Mouse (Mus musculus) forebrain, embryonic 15.5 days (tissue): ENCODE data around the gene Cdkn1c. TPM values are rescaled to one million over a fixed set of nuclear protein-coding genes. Genes with fewer than 3 reads are reported as not detected.

Source experiments
- ATAC-seq: fragments of 200-750 bp; cut with Nextera tagmentation; replicated peaks from 2 replicates; pipeline ENCODE4 v1.8.0; 2017; ENCODE audit warnings: mild to moderate bottlenecking, moderate TSS enrichment, moderate library complexity
- H3K27ac ChIP-seq: fragments of 300-500 bp; sonication (generic); replicated peaks from 2 replicates; pipeline ENCODE4 v1.5.1; 2015; ENCODE audit warnings: mild to moderate bottlenecking, inconsistent platforms
- H3K27me3 ChIP-seq: fragments of 300-500 bp; sonication (generic); 2 replicates; pipeline ENCODE4 v1.6.1; 2015; ENCODE audit warnings: inconsistent platforms
- H3K36me3 ChIP-seq: fragments of 300-500 bp; sonication (generic); 2 replicates; pipeline ENCODE4 v1.6.1; 2015; ENCODE audit warnings: mild to moderate bottlenecking, inconsistent platforms
- H3K4me1 ChIP-seq: fragments of 300-500 bp; sonication (generic); 2 replicates; pipeline ENCODE4 v1.6.1; 2015; ENCODE audit warnings: inconsistent platforms
- H3K4me2 ChIP-seq: fragments of 300-500 bp; sonication (generic); replicated peaks from 2 replicates; pipeline ENCODE4 v1.6.1; 2015; ENCODE audit warnings: mild to moderate bottlenecking, inconsistent platforms
- H3K4me3 ChIP-seq: fragments of 300-500 bp; sonication (generic); 2 replicates; pipeline ENCODE4 v1.5.1; 2015; ENCODE audit warnings: mild to moderate bottlenecking, inconsistent platforms
- H3K9ac ChIP-seq: fragments of 300-500 bp; sonication (generic); replicated peaks from 2 replicates; pipeline ENCODE4 v1.6.1; 2015; ENCODE audit warnings: mild to moderate bottlenecking, inconsistent platforms
- H3K9me3 ChIP-seq: fragments of 300-500 bp; sonication (generic); 2 replicates; pipeline ENCODE4 v1.6.1; 2016; ENCODE audit warnings: inconsistent platforms
- WGBS: fragments of 180-500 bp; shearing (Covaris S2); methylation state at CpG from one replicate; pipeline ENCODE4 v1.1.7; 2015; ENCODE audit warnings: mixed read lengths; 5-methylcytosine and 5-hydroxymethylcytosine counted together
- polyA plus RNA-seq: library from polyadenylated mRNA; unstranded; fragments of >200 nt; fragmentation: Nextera tagmentation; extraction: Ambion mirVana; gene quantifications from 2 replicates; pipeline ENCODE4 v1.2.1, GENCODE M21; 2015

Gene Cdkn1c
- polyA plus RNA-seq, 1 experiment from 2014 or later: 139 TPM

DNA sequence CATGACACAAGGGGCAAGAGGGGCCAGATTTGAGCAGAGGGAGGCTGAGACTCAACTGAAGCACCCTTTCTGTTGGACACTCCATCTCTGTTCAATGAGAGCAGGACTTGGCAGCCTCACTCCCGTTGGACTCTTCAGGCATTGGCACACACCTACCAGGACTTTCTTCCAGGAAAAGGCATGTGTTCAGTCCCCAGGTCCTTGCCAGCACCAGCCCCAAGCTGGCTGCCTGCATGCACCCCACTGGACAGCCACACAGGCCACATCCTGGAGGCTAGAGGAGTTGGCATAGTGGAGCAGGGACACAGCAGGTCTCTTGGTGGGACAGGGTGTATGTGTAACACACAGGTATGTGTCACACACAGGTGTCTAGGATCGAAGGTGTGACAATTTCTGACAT, 13.7 kb downstream of the Cdkn1c start:
- H3K27ac ChIP-seq: no peak overlapping the region
- no peak overlapping the region for H3K4me2 ChIP-seq
- no peaks in the 10 kb centered on the region for H3K36me3 ChIP-seq
- ATAC-seq: peak; percentile 13; the same call in 1 of the 2 replicates
- H3K9me3 ChIP-seq: no peaks in the 10 kb centered on the region
- H3K9ac ChIP-seq: no peak overlapping the region
- WGBS: 46% methylated on average over 2 of the region's 2 CpGs
- H3K4me1 ChIP-seq: peaks cover 29% of the 10 kb centered on the region
- no peak overlapping the region for H3K4me3 ChIP-seq
- peaks cover 34% of the 10 kb centered on the region for H3K27me3 ChIP-seq

DNA sequence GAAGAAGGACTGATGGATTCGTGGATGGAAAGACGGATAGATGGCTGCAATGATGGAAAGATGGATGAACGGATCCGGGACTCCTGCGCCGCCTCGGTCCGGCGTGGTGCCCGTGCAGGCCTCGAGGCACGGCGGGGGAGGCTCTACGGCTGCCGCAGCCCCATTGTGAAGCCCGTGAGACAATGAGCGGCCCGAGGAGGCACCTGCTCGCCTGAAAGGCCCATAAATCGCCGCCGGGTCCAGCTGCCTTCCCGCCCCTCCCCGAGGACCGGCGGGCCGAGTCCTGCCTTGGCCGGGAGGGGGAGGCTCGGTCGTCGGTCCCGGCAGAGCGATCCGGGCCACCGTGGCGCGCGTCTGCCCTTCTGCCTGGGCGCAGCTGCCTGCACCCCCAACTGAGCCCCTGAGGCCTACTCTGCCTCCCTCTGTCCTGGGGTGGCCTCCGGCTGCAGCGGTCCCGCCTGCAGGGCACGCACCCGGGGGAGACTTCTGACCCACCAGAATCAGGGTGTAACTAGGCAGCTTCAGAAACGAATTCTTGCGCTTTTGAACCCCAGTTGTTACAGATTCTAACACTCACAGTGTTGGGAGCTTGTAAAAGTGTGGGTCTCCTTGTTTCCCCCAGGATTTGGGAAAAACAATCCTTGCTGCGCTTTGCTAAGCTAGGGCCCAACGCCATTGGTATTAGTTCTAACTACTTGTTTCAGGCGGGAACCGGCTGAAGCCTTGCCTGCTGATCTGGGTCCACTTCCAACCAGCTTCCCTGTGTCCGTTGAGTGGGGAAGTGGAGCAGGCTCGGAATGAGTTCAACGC, 15.0 kb downstream of the Cdkn1c start:
- no peaks in the 10 kb centered on the region for H3K36me3 ChIP-seq
- peak overlapping the region; percentile 42 for H3K4me3 ChIP-seq
- WGBS: 5% methylated on average over 42 of the region's 53 CpGs
- peak overlapping the region; percentile 67 for H3K4me2 ChIP-seq
- peaks cover 34% of the 10 kb centered on the region for H3K27me3 ChIP-seq
- peak overlapping the region; percentile 63 for H3K27ac ChIP-seq
- H3K9me3 ChIP-seq: no peaks in the 10 kb centered on the region
- ATAC-seq: peak; percentile 55; the same call in 1 of the 2 replicates
- peak overlapping the region; percentile 53 for H3K9ac ChIP-seq
- H3K4me1 ChIP-seq: peaks cover 29% of the 10 kb centered on the region

- Histone ChIP-seq H3K4me1 (peaks cover 29% of the 10 kb centered on the region), H3K27ac (peak overlapping the region; percentile 63), H3K36me3 (no peaks in the 10 kb centered on the region), H3K4me3 (peak overlapping the region; percentile 42), H3K9ac (peak overlapping the region; percentile 53), H3K9me3 (no peaks in the 10 kb centered on the region), H3K27me3 (peaks cover 37% of the 10 kb centered on the region), H3K4me2 (peak overlapping the region; percentile 67)
- under 1% methylated on average over 55 of the region's 55 CpGs for WGBS
- peak; percentile 59 for ATAC-seq
Observed at GRCm38 (mm10) chr7:143444955-143445648, 15.7 kb downstream of the Cdkn1c start.

GRCm38 (mm10) chr7:143444580-143444954, 16.3 kb downstream of the Cdkn1c start:
- Histone ChIP-seq H3K36me3 (no peaks in the 10 kb centered on the region), H3K4me2 (peak overlapping the region; percentile 67; the same call in 1 of the 2 replicates), H3K27ac (no peak overlapping the region), H3K27me3 (peaks cover 37% of the 10 kb centered on the region), H3K9ac (no peak overlapping the region), H3K4me3 (no peak overlapping the region), H3K9me3 (no peaks in the 10 kb centered on the region), H3K4me1 (peaks cover 29% of the 10 kb centered on the region)
- ATAC-seq: 0 out of 2 replicates have a peak, but pooled peaks have one; percentile 1
- WGBS: 18% methylated on average over 8 of the region's 8 CpGs

GRCm38 (mm10) chr7:143438965-143439364, 21.9 kb downstream of the Cdkn1c start:
- H3K4me2 ChIP-seq: peak overlapping the region; percentile 84
- peaks cover 26% of the 10 kb centered on the region for H3K4me1 ChIP-seq
- H3K4me3 ChIP-seq: no peak overlapping the region; the same call in 1 of the 2 replicates
- H3K27me3 ChIP-seq: peaks cover 28% of the 10 kb centered on the region
- no peaks in the 10 kb centered on the region for H3K9me3 ChIP-seq
- no peak for ATAC-seq
- H3K9ac ChIP-seq: no peak overlapping the region
- no peak overlapping the region for H3K27ac ChIP-seq
- 67% methylated on average over 1 of the region's 1 CpGs for WGBS
- no peaks in the 10 kb centered on the region for H3K36me3 ChIP-seq

GRCm38 (mm10) chr7:143437894-143438581, 22.8 kb downstream of the Cdkn1c start:
- Histone ChIP-seq H3K4me2 (peak overlapping the region; percentile 84), H3K9me3 (no peaks in the 10 kb centered on the region), H3K4me1 (peaks cover 24% of the 10 kb centered on the region), H3K36me3 (no peaks in the 10 kb centered on the region), H3K9ac (peak overlapping the region; percentile 66), H3K4me3 (peak overlapping the region; percentile 51), H3K27ac (peak overlapping the region; percentile 67), H3K27me3 (peaks cover 26% of the 10 kb centered on the region)
- peak; percentile 77 for ATAC-seq
- 1% methylated on average over 52 of the region's 63 CpGs for WGBS

DNA sequence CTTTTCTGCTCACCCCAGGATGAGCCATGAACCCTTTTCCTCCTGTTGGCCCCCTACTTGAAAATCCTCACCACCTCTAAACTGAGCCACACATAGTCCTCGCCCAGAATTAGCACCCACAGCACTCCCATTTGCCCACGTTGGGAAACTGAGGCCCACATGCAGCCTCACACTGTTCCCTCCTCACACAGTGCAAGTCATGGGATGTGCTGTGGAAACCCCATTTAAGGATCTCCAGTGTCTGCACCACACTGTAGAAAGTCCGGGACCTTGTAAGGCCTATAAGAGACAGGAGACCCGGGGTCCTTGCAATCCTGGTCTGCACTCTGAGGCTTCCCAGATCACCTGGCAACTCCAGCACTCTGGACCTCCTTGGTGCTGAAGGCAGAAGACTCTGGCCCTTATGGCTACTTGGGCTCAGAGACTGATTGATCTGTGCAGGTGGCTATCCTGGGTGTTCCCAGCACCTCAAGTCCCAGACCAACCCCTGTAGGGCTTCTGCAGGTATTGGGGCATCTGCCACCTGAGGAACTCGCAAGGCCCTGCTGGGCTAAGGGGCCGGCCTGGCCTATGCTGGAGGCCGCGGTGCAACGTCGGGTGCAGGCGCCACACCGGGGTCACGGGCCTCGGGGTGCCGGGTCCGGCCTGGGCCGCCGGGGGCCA, 23.5 kb downstream of the Cdkn1c start:
- H3K36me3 ChIP-seq: no peaks in the 10 kb centered on the region
- peak; percentile 39 for ATAC-seq
- H3K4me2 ChIP-seq: peak overlapping the region; percentile 84
- peak overlapping the region; percentile 67; the same call in 1 of the 2 replicates for H3K27ac ChIP-seq
- H3K9ac ChIP-seq: peak overlapping the region; percentile 66
- peaks cover 23% of the 10 kb centered on the region for H3K27me3 ChIP-seq
- H3K4me3 ChIP-seq: peak overlapping the region; percentile 51
- H3K9me3 ChIP-seq: no peaks in the 10 kb centered on the region
- whole genome bisulfite sequencing: 15% methylated on average over 18 of the region's 18 CpGs
- H3K4me1 ChIP-seq: peaks cover 23% of the 10 kb centered on the region

- H3K9ac ChIP-seq: no peak overlapping the region
- H3K36me3 ChIP-seq: no peaks in the 10 kb centered on the region
- WGBS: 65% methylated on average over 7 of the region's 7 CpGs
- H3K9me3 ChIP-seq: no peaks in the 10 kb centered on the region
- H3K4me3 ChIP-seq: no peak overlapping the region
- H3K27me3 ChIP-seq: peaks cover 32% of the 10 kb centered on the region
- no peak overlapping the region for H3K27ac ChIP-seq
- H3K4me1 ChIP-seq: peaks cover 22% of the 10 kb centered on the region
- H3K4me2 ChIP-seq: no peak overlapping the region
- ATAC-seq: no peak
Observed at GRCm38 (mm10) chr7:143433331-143433730, 27.5 kb downstream of the Cdkn1c start.

DNA sequence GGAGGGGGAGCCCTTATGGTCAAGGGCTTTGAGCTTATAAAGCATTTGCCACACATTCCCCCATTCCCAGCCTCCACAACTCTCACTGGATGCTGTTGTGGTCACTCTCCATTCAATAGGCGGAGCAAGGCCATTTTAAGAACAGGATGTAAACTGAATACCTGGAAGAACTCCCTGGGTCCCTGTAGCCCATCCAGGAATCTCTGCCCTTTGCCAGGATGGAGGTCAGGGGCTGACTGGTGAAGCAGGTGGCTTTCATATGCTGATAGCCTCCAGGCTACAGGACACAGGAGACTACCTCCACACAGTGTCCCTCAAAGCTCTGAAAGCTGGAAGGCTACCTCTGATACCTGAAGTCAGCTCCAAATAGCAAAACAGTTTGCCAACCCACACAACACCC, 28.2 kb downstream of the Cdkn1c start:
- no peak for ATAC-seq
- WGBS: 89% methylated on average over 1 of the region's 1 CpGs
- peaks cover 32% of the 10 kb centered on the region for H3K27me3 ChIP-seq
- H3K4me2 ChIP-seq: no peak overlapping the region
- no peaks in the 10 kb centered on the region for H3K9me3 ChIP-seq
- no peak overlapping the region for H3K27ac ChIP-seq
- H3K4me1 ChIP-seq: peaks cover 24% of the 10 kb centered on the region
- no peak overlapping the region for H3K9ac ChIP-seq
- no peaks in the 10 kb centered on the region for H3K36me3 ChIP-seq
- H3K4me3 ChIP-seq: no peak overlapping the region

GRCm38 (mm10) chr7:143428814-143429499, 31.9 kb downstream of the Cdkn1c start:
- Histone ChIP-seq H3K27ac (no peak overlapping the region), H3K36me3 (no peaks in the 10 kb centered on the region), H3K4me3 (no peak overlapping the region), H3K9ac (no peak overlapping the region), H3K4me1 (peaks cover 20% of the 10 kb centered on the region), H3K4me2 (no peak overlapping the region), H3K27me3 (peaks cover 36% of the 10 kb centered on the region), H3K9me3 (no peaks in the 10 kb centered on the region)
- peak; percentile 9; the same call in 1 of the 2 replicates for ATAC-seq
- WGBS: 35% methylated on average over 2 of the region's 2 CpGs
